Mouse (Mus musculus) yolk sac, embryonic 10.5 days (tissue): ENCODE results near the gene Sfn.
"Not testable (repeated sequence)": the region's sequence is repeated elsewhere in the genome, so short reads cannot be mapped to it uniquely, and the experiment has no call there.

ENCODE experiments used
- DNase-seq: peaks from one replicate; pipeline ENCODE4 v3.0.0-alpha.2; 2017; ENCODE audit warnings: low spot score

Gene Sfn

GRCm38 (mm10) chr4:133601721-133602218 is at the start of gene Sfn:
Gene Sfn (minus strand): TSS chr4:133602168.
- peak; percentile 72 for DNase-seq

- no peak for DNase-seq
These were observed 49.5 kb upstream of the Sfn start for GRCm38 (mm10) chr4:133651445-133651844.

- DNase-seq = peak; percentile 75
These were observed 48.2 kb upstream of the Sfn start, which contains the start of gene Zdhhc18 for GRCm38 (mm10) chr4:133649989-133650699. Gene Zdhhc18 (minus strand): TSS chr4:133650154.

GRCm38 (mm10) chr4:133649464-133649863 is 47.5 kb upstream of the Sfn start:
- DNase-seq = not testable (repeated sequence)

GRCm38 (mm10) chr4:133645680-133646079 is 43.7 kb upstream of the Sfn start:
- DNase-seq = no peak

- no peak for DNase-seq
These were observed 43.2 kb upstream of the Sfn start for GRCm38 (mm10) chr4:133645195-133645594.

GRCm38 (mm10) chr4:133634043-133634410 is 32.1 kb upstream of the Sfn start:
- DNase-seq = no peak

GRCm38 (mm10) chr4:133633332-133634042 is 31.5 kb upstream of the Sfn start:
- peak; percentile 81 for DNase-seq

- peak; percentile 20 for DNase-seq
These were observed 30.7 kb upstream of the Sfn start for GRCm38 (mm10) chr4:133632483-133633327.

GRCm38 (mm10) chr4:133631769-133632411 is 29.9 kb upstream of the Sfn start:
- no peak for DNase-seq

GRCm38 (mm10) chr4:133631071-133631768 is 29.3 kb upstream of the Sfn start:
- no peak for DNase-seq

GRCm38 (mm10) chr4:133630326-133630920 is 28.5 kb upstream of the Sfn start:
- no peak for DNase-seq

- no peak for DNase-seq
These were observed 27.2 kb upstream of the Sfn start for GRCm38 (mm10) chr4:133629191-133629590.

GRCm38 (mm10) chr4:133628517-133628916 is 26.5 kb upstream of the Sfn start:
- no peak for DNase-seq

- no peak for DNase-seq
These were observed 25.1 kb upstream of the Sfn start for GRCm38 (mm10) chr4:133627039-133627438.

GRCm38 (mm10) chr4:133626621-133627020 is 24.7 kb upstream of the Sfn start:
- DNase-seq = no peak

GRCm38 (mm10) chr4:133626221-133626620 is 24.3 kb upstream of the Sfn start:
- no peak for DNase-seq

- DNase-seq = no peak
These were observed 23.7 kb upstream of the Sfn start for GRCm38 (mm10) chr4:133625621-133626071.

GRCm38 (mm10) chr4:133624830-133625229 is 22.9 kb upstream of the Sfn start:
- DNase-seq = no peak

- DNase-seq = no peak
These were observed 20.3 kb upstream of the Sfn start for GRCm38 (mm10) chr4:133622161-133622695.
